Mouse (Mus musculus): ENCODE measurements around the gene Jhy.

Jhy gene

DNA sequence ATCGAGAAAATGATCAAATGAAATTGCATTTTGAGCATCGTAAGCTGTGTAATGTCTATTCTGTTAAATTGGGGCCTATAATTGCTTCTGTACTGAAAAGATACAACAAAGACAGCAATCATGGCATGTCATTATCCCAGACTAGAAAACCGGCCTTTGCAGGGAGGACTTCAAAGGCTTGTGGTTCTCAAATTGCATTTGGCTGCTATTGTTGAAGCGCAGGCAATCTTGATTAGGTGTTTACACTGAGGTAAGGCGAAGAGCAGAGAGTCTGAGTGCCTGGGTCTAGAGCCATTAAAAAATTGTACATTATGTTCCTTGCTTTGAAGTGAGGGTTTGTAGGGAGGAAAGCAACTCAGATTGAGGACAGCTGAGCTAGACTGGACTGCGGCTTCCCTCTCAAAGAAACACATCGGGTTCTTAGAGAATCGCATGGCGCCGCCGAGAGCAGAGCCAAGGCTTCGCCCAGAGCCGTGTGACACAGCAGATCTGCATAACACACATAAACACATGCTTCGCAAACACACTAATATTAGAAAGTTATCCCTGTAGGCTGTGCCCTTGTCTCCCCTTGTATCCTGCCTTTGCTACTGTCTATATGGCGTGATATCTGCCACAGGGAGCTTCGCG is 36.5 kb downstream of the Jhy start:
- DNase-seq (ENCODE audit: low spot score), result no peak

DNA sequence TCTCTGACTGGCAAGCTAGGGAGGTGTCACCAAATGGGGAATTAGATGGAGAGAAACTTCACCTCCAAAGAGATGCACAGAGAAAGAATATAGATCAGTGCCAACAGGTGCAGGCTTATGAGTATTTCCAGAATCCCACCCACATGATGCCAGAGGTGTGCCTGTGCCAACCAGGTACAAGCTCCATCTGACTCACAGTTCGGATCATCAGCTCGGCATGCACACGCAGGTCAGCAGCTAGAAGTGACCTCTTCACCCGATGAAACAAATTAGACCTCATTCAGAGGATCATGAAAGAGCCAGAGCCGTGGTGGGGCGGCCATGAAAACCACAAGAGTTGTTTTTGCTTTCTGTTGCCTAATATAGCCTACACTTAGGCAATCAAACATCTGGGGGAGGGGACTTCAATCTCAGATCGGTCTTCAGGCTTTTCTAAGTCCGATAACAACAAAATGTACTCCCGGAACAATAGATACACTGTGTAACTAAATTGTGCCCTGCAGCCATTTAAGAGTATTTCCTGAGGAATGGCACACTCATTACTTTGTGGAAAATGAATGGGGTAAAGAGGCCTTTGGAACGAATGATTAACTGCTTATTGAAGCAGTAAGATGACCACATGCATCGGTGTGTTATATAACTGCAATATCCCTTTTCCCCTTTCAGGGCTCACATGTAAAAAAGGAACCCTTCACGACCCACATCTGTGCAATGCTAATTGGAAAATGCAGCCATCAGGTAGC is 45.9 kb downstream of the Jhy start:
- no peak for DNase-seq (ENCODE audit: low spot score)

DNA sequence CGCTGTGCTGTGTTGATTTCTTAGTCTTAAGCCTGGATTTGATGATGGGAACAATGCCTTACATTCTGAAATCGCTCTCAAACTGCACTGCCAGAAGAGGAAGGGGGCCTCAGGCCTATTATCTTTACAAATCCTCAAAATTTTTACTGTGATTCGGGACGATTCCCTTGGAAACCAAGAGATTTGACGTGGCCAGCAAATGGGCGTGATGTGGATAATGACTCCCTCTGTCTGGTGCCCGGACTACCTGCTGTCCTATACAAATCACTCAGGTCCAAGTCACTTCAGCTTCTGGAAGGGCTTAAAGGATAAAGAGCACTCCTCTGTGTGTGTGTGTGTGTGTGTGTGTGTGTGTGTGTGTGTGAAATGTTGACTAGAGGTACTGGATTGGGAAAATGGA is 55.0 kb downstream of the Jhy start:
- no peak for DNase-seq (ENCODE audit: low spot score)

DNA sequence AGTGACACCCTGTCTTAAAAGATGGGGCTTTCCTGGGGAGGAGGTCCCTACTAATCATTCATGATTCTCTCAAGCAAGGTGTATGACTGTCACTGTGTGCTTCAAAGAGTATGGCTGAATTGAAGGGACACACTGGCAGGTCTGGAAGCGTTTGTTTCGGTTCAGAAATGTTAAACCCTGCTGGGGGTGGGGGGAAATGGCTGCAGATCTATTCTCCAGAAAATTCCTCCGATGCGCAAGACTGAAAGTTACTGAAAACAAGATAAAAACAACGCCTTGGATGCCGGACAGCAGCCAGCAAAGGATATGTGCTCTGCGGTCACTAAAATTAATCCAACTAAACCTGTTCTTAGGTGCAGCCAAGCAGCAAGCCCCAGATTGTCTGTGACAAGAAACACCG is 55.5 kb downstream of the Jhy start:
- DNase-seq (ENCODE audit: low spot score), result no peak

DNA sequence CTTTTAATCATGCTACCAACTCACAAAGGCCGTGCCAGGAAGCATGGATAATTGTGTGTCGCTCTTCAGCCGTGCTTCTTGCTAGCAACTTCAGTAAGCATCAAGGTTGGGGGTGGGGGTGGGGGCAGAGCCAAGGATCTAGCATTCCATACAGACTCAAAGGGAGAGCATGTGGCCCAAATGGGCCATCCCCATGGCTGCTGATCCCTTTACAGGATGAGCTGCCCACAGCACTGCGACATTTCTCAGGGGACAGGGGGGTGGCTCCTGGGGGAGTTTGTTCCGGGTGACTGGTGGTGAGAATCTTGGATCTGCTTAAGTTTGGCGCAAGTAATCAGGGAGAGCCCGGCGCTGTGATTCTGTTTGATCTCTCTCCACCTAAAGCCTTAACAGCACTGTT is 56.5 kb downstream of the Jhy start:
- no peak for DNase-seq (ENCODE audit: low spot score)

DNA sequence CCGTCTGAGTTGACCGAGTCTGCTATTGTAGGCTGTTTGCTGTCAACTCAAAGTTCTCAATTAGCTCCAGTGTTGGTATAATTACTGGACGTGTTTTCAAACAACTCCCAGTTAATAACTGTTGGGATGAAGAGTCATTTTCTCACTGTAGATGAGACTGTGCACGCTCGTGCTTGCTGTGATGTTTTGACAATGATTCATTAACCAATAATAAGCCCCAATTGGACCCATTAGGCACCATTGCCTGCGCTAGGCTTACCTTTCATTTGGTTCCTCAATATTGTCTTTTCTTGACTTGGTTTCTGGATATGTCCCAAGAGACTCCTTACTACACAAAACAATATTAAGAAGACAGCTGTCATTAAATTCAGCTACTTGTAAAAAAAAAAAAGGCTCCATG is 71.5 kb downstream of the Jhy start:
- no peak for DNase-seq (ENCODE audit: low spot score)

DNA sequence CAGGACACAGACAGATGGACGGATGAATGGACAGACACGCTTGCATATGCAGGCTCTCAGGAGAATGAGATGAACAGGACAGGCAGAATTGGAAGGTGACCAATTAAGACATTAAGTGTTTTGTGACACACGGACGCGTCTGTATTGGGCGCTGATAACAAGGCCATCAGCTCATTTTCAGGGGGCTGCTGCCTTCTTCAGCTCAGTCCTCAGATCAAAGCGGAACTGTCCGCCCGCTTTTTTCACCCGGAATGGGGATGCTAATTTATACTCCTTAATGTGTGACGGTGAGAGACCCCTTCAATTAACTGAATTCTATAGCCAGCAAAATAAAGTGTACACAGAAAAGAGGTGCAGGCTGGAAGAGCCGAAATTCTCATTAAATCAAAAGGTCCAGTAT is 74.5 kb downstream of the Jhy start:
- no peak for DNase-seq (ENCODE audit: low spot score)

DNA sequence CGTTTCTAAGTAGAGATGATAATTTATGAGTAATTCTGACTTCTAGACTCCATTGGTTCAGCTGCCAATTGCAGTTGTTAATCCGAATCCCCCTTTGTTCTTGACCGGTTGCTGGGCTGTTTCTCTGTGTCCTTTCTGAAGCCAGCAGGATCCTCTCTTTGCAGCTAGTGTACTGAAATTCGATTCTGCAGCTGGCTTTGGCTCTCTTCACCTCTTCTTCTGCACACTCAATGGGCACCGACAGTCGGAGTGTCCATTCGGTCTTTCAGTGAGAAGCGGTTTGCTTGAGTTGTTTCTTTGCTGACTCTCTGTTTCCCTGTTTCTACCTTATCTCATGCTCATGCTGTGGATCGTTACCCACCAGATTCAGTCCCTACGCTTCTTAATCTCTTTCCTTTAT is 78.2 kb downstream of the Jhy start:
- DNase-seq (ENCODE audit: low spot score), result no peak

DNA sequence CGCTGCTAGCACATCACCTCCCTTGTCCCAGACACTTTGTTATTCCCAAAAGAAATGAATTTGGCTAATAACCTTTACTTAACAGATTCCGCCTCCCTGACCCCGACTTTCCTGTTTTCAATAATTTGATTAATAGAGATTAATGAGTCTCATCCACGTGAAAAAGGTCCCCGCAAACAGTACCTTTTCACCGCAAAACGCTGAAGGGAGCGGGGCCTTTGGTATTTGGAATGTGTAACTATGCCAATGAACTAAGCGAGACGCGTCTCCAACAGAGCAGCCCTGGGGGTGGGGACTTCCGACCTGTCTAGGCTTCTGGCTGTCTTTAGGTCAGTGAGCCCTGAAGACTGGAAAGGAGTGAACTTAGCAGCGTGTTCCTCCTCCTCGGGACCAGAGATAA is 84.9 kb downstream of the Jhy start:
- no peak for DNase-seq (ENCODE audit: low spot score)

DNA sequence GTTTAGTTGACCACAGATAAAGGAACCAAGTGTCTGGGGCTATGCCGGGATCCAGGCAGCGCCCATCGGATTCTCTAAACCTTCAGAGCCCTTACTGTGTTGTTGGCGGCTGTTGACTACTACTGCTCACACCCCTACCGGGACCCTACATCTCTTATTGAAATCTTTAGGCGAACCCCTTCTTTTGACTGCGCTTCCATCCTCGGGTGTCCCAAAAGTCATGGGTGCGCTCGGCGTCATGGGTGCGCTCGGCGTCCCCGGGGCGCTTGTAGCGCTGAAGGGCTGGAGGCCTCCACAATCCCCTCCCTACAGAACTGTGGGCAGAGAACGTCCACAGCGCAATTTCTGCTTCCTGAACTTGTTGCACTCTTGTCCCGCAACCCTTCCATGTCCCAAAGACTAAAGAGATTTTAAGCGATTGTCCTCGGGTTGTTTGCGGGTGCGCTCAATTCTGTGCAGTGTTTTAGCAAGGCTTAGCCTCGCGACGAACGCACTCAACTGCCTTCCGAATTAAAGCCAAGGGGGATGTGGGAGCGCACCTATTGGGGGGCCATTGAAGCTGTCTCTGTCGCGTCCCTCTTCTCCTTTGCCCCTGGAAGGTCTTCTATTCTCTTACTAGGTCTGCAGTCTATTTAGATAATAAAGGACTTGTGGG is 85.5 kb downstream of the Jhy start:
- DNase-seq (ENCODE audit: low spot score), result no peak

DNA sequence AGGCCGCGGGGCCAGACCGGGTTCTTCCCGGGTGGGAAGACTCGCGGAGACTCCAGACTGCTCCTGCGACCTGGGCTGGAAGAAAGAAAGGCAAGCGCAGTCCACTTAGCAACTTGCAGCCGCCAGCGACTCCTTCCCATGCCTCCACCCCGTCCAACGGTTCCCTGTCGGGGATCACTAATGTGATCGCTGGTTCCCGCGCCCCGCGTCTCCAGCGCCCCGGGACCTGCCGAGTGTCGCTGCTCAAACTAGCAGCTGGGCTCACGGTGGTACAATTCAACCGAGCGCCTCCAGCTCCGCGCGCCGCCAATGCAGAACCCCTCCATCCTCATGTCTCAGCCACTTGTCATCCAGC is 86.1 kb downstream of the Jhy start:
- no peak for DNase-seq (ENCODE audit: low spot score)

DNA sequence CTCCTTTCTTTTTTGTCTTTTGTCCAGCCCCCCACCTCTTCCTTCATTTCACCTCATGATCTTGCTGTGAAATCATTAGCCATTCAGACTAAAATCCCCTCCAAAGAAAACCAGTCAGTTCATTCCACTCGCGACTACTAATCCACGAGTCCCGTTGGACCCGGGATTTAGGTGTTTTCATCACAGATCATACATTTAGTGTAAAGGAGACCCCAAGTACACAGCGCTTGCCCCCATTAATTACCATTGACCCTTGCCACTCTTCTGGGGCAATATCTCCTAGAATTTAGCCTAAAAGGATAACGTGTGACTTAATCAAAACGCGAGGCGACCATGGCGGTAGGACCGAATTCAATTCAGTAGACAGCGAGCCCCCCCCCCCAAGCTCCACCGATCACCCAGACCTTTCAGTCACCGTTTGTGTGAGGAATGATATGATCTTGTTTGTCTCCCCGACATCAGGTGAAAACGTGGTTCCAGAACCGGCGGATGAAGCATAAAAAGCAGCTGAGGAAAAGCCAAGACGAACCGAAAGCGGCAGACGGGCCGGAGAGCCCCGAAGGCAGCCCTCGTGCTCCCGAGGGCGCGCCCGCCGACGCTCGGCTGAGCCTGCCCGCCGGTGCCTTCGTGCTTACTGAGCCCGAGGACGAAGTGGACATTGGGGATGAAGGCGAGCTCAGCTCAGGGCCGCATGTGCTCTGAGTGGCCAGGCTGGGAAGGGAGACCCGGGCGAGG is 86.6 kb downstream of the Jhy start:
- no peak for DNase-seq (ENCODE audit: low spot score)

DNA sequence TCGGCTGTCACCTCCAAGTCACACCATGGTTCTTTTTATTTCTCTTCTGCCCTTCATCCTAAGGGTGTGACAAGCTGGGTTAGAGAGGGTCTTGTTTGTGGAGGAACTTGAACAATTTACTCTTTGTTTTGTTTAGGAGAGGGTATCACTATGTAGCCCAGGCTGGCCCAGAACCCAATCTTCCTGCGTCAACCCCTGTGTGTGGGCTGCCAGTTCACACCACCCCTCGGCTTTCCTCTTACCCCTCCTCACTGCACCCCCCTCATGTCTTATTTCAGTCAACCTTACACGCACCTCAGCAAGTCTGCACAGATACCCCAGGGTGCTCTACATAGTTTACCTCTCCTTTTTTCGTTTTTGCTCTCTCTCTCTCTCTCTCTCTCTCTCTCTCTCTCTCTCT is 87.2 kb downstream of the Jhy start:
- DNase-seq (ENCODE audit: low spot score), result no peak

DNA sequence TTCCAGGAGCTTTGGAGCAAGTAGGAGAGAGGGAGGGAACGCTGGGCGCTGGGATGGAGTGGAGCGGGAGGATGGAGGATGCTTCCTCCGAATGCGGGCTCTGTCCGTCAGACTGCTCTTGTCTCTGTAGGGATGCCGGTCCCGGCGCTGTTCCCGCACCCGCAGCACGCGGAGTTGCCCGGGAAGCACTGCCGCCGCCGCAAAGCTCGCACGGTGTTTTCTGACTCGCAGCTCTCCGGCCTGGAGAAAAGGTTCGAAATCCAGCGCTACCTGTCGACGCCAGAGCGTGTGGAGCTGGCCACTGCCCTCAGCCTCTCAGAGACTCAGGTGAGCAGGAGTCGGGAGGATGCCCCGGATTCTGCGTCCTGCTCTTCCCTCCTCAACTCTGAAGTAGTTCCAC is 87.8 kb downstream of the Jhy start:
- no peak for DNase-seq (ENCODE audit: low spot score)

DNA sequence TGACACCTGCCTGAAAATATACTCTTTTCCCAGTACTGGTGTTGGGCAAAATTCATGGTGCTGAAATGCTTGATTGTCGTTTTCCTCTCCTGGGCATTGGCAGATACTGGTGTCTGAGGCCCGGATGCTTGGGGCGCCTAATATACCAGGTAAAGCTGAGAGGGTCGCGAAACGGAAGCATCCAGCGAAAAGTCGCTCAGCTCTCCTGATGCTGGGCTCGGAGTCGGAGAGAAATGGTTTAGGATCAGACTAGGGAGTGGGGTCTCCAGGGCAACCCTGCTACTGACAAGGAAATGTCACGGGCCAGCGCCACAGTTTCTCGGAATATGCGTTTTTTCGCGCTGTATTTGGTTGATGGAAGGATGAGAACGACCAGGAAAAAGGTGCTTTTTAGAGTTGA is 88.5 kb downstream of the Jhy start:
- DNase-seq (ENCODE audit: low spot score), result no peak

DNA sequence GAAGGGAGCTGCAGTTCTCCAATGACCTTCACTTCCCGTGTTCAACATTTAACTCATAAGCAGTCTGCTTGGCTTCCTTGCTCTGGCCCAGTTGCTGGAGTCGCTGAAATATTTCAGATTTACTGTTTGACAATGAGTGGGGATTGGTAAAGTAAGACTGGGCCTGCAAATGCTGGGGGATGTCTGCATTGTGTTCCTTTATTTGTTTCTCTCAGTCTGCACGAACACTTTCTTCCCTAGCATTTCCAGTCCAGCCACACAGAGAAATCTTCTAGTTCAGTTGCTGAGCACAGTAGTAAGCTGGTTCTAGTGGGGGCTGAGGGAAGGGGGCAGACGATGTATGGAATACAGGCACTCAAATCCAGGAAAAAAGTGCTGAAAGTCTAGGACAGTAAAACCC is 89.0 kb downstream of the Jhy start:
- no peak for DNase-seq (ENCODE audit: low spot score)

DNA sequence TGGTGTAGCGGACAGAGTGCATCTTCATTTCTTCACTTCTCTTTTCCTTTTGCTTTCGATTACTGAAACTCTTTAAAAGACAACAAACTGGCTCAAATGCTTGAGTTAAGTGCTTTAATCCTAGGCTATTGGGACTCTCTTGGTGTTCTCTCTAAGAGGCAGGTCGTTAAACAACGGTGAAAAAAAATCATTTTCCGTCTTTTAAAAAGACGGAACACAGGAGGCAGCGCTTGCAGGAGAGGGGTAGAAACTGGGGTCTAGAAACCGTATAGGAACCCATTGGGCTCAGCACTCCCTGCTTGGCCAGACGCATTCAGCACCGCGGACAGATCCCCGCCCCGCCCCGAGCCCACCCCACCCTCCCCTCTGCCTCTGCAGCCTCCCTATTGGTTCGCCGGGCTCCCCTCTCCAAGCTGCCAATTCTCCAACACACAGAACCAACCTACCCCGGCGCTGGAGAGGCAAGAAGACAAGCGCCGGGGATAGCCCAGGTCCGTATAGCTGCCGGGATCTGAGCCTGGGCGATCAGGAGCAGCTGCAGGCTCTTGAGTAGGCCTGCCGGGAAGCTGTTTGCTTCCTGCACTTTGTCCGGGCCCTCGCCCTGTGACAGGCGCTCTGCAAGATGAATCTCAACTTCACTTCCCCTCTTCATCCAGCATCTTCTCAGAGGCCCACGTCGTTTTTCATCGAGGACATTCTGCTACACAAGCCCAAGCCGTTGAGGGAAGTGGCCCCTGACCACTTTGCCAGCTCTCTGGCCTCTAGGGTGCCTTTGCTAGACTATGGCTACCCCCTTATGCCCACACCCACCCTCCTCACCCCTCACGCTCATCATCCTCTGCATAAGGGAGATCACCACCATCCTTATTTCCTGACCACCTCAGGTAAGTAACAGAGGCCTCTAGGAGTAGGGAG is 90.1 kb downstream of the Jhy start, which contains the start of gene Bsx:
TSS of gene Bsx (plus strand) at position 572 of the 915 bp plus-strand sequence.
- DNase-seq (ENCODE audit: low spot score), result no peak

DNA sequence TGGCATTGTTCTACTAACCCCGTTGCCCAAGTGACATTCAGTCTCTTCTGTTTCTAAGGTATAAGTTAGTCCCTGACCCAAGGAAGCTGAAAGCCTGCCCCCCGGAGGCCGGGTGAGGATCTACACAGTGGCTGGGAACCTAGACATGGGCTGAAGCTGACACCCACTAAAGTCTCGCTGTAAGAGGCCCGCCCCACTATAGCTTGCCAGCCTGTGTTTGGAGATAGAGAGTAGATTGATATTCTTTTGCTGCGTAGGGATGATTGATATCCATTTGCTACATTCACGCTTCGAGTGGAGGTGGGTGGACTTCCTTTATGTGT is 91.8 kb downstream of the Jhy start:
- DNase-seq (ENCODE audit: low spot score), result no peak

DNA sequence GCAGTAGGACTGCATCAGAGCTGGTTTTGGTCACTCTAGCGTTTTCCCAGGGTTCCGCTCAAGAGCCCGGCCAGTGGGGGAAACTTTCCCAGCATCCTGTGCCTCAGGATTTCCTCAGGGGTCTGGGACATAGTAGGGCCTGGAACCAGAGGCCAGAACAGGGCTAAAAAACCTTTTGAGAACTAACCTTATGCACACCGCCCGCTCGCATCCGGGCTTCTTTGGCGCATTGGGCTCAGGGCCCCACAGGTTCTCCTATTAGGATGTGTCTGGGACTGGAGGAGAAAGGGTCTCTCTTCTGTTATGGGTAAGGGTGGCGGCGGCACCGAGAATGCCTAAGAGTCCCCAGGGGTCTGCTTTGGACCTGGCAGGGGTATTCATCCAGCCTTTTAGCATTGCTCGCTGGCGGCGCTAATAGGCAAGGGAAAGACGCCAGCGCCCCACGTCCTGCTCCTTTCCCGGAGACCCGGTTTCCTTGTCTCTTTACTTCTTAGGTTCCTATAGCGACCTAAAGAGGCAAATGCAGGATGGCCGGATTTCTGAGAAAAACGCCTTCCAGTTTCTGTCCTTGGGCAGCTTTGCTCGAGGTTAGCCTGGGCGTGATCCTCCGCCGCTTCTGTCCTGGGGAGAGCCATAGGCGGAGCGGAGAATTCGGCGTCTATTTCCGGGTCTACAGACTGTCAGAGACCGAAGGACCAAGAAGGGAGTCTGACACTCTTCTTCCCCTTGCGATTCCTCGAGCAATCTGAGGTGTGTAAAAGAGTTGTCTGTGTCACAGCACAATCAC is 92.4 kb downstream of the Jhy start:
- DNase-seq (ENCODE audit: low spot score), result no peak

DNA sequence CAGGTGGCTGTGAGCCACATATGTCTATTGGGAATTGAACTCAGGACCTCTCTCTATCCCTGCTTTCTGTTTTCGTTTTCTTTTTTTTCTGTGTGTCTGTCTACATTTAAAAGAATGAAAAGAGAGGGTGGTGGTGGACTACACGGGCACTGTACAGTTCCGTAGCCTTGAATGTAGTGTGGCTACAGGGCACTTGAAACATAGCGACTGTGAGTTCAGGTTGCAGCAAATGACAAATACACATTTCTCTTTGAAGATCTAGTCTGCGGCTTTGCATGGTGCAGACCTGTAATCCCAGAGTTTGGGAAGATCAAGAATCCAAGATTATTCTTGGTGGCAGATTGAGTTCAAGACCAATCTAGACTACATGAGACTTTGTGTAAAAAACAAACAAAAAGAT is 93.6 kb downstream of the Jhy start:
- DNase-seq (ENCODE audit: low spot score), result no peak

DNA sequence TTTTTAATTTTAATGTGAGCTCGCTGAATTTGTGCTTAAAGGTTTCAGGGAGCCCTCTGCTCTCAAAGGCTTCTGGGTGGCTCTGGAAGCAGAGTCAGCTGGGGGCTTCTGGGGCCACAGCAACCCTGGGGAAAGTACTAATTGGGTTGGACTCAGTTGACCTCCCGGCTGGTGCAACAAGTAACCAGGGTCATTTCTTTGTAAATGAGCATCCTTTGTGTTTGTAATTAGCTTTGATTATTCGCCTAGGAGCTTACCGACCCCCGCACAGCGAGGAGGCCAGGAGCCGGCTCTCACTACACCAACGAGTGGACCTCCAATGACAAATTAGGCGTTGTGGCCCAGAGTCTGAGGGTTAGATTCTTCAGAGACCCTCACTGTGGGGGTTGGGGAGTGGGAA is 104.7 kb downstream of the Jhy start:
- no peak for DNase-seq (ENCODE audit: low spot score)
